Mouse (Mus musculus) midbrain, postnatal 0 days (tissue): ENCODE data around the gene Mybbp1a. TPM values are rescaled to one million over a fixed set of nuclear protein-coding genes. Genes with fewer than 3 reads are reported as not detected.

Experiments
- ATAC-seq: fragments of 200-750 bp; cut with Nextera tagmentation; 2 replicates; pipeline ENCODE4 v1.8.0; 2017; ENCODE audit warnings: moderate number of reproducible peaks, mild to moderate bottlenecking, moderate TSS enrichment, moderate library complexity; ENCODE audit not compliant: low FRiP score
- DNase-seq: peaks from one replicate; pipeline ENCODE4 v3.0.0-alpha.2; 2015; ENCODE audit warnings: low spot score
- H3K27ac ChIP-seq: fragments of 300-500 bp; sonication (generic); 2 replicates; pipeline ENCODE4 v1.5.1; 2014; ENCODE audit warnings: low read depth, mild to moderate bottlenecking, low read length, mixed read lengths
- H3K27me3 ChIP-seq: fragments of 300-500 bp; sonication (generic); 2 replicates; pipeline ENCODE4 v1.6.1; 2014; ENCODE audit warnings: low read length, control low read depth, mixed read lengths; ENCODE audit not compliant: insufficient read depth
- H3K36me3 ChIP-seq: fragments of 300-500 bp; sonication (generic); 2 replicates; pipeline ENCODE4 v1.6.1; 2014; ENCODE audit warnings: low read length, control low read depth, mixed read lengths; ENCODE audit not compliant: insufficient read depth
- H3K4me1 ChIP-seq: fragments of 300-500 bp; sonication (generic); 2 replicates; pipeline ENCODE4 v1.6.1; 2014; ENCODE audit warnings: mild to moderate bottlenecking, control low read depth, antibody characterized with exemption, low read length, mixed read lengths; ENCODE audit not compliant: insufficient read depth
- H3K4me2 ChIP-seq: fragments of 300-500 bp; sonication (generic); 2 replicates; pipeline ENCODE4 v1.6.1; 2014; ENCODE audit warnings: low read depth, mild to moderate bottlenecking, low read length, mixed read lengths; ENCODE audit not compliant: poor library complexity, severe bottlenecking
- H3K4me3 ChIP-seq: fragments of 300-500 bp; sonication (generic); 2 replicates; pipeline ENCODE4 v1.5.1; 2014; ENCODE audit warnings: low read depth, mild to moderate bottlenecking, low read length, moderate library complexity
- H3K9ac ChIP-seq: fragments of 300-500 bp; sonication (generic); replicated peaks from 2 replicates; pipeline ENCODE4 v1.6.1; 2014; ENCODE audit warnings: mild to moderate bottlenecking, low read length, moderate library complexity, mixed read lengths; ENCODE audit not compliant: poor library complexity, severe bottlenecking
- H3K9me3 ChIP-seq: fragments of 300-500 bp; sonication (generic); 2 replicates; pipeline ENCODE4 v1.6.1; 2016; ENCODE audit warnings: low read length, control low read depth
- CTCF ChIP-seq: IDR thresholded peaks from 2 replicates; pipeline ENCODE4 v1.5.1; 2016; ENCODE audit warnings: antibody characterized with exemption, mild to moderate bottlenecking
- WGBS: fragments of 180-500 bp; shearing (Covaris S2); extraction: QIAGEN DNeasy Blood & Tissue Kit; methylation state at CpG from one replicate; pipeline ENCODE4 v1.1.7; 2014; 5-methylcytosine and 5-hydroxymethylcytosine counted together
- polyA plus RNA-seq: library from polyadenylated mRNA; unstranded; fragments of >200 nt; fragmentation: Nextera tagmentation; extraction: Ambion mirVana; gene quantifications from 2 replicates; pipeline ENCODE4 v1.2.1, GENCODE M21; 2015
- total RNA-seq: library from RNA; depleted of rRNA; stranded (reverse); fragments of >200 nt; gene quantifications from 2 replicates; pipeline ENCODE4 v1.2.3, GENCODE M21; 2014

Gene Mybbp1a
- total and polyA plus RNA-seq, 2 experiments from 2014 or later = 25.9 to 50.0 TPM

DNA sequence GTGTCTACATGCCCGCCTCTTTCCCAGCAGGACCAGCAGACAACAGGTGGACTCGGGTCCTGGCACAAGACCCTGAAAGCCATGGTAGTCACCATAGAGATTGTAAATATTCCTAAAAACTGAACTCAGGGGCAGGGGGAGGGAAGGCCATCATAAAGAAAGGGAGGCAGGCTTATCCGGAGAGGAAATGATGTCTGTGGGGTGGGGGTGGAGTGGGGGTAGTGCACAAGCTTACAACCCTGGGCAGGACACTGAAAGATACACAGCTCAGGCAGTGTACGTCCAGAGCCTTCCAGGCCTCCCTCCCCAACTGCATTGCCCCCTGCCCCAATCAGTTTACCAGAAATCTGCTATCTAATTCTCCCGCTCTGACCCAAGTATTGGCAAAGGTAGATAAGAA is 46.0 kb downstream of the Mybbp1a start:
- no peaks in the 10 kb centered on the region for H3K36me3 ChIP-seq
- no peak overlapping the region for H3K27ac ChIP-seq
- ATAC-seq = no peak
- H3K27me3 ChIP-seq = no peaks in the 10 kb centered on the region; the same call in 1 of the 2 replicates
- no peak overlapping the region for H3K9ac ChIP-seq
- 64% methylated on average over 5 of the region's 5 CpGs for WGBS
- no peak for DNase-seq
- no peak for TF ChIP-seq CTCF
- no peaks in the 10 kb centered on the region for H3K9me3 ChIP-seq
- peaks cover 17% of the 10 kb centered on the region; the same call in 1 of the 2 replicates for H3K4me1 ChIP-seq
- peak overlapping the region; percentile 78 for H3K4me2 ChIP-seq
- H3K4me3 ChIP-seq = no peak overlapping the region

DNA sequence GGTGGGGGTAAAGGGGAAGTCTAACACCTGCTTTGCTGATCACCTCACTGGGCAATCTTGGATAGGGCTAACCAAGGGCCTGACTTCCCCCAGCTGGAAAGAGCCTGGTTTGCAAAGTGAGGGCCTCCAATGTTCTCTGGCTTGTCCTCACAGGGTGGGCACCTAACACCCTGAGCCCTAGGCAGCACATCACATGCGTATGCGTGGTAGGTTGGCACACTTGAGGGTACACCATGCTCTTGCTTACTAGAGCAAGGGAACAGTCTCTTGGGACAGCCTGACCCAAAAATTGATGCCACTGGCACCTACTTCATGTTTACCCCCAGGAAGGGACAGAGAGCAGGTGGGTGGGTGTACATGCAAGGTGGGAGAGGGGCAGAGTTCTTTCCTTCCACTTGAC is 46.6 kb downstream of the Mybbp1a start:
- H3K4me3 ChIP-seq = peak overlapping the region; percentile 81
- H3K36me3 ChIP-seq = no peaks in the 10 kb centered on the region
- 0 out of 2 replicates have a peak overlapping the region, but pooled peaks have one; percentile 90 for H3K9ac ChIP-seq
- peak overlapping the region; percentile 78 for H3K4me2 ChIP-seq
- ATAC-seq (no peak), DNase-seq (no peak)
- TF ChIP-seq CTCF = no peak
- no peak overlapping the region for H3K27ac ChIP-seq
- 86% methylated on average over 2 of the region's 2 CpGs for WGBS
- H3K4me1 ChIP-seq = peaks cover 17% of the 10 kb centered on the region; the same call in 1 of the 2 replicates
- H3K9me3 ChIP-seq = no peaks in the 10 kb centered on the region
- H3K27me3 ChIP-seq = no peaks in the 10 kb centered on the region; the same call in 1 of the 2 replicates

DNA sequence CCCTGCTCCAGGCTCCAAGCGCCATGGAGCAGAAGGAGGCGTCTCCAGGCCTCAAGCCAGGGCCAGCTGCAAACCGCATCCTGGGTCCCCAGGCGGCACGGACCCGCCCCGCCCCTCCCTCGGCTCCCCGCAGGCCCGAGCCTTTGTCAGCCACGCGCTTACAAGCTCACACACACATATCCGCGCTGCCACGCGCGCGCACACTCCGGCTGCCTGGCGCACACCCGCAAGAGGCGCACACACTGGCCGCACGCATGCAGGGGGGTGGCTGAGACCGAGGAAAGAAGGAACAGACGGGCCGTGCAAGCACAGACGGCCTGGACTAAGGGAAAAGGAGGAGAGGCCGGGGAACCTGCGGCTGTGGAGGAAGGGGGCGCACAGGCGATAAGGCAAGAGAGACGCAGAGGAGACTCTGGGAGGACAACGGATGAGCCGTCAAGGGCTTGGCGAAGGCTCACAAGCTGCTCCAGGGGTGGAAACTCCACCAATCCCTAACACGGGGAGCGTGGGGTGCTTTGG is 47.7 kb downstream of the Mybbp1a start:
- under 1% methylated on average over 38 of the region's 38 CpGs for WGBS
- no peaks in the 10 kb centered on the region for H3K9me3 ChIP-seq
- H3K27me3 ChIP-seq = no peaks in the 10 kb centered on the region; the same call in 1 of the 2 replicates
- no peaks in the 10 kb centered on the region for H3K36me3 ChIP-seq
- H3K4me3 ChIP-seq = peak overlapping the region; percentile 81
- peak; percentile 78 for ATAC-seq
- peak overlapping the region; percentile 80 for H3K27ac ChIP-seq
- peak overlapping the region; percentile 90 for H3K9ac ChIP-seq
- H3K4me1 ChIP-seq = peaks cover 17% of the 10 kb centered on the region; the same call in 1 of the 2 replicates
- DNase-seq = peak; percentile 78
- H3K4me2 ChIP-seq = peak overlapping the region; percentile 78
- TF ChIP-seq CTCF = peak; percentile 33

DNA sequence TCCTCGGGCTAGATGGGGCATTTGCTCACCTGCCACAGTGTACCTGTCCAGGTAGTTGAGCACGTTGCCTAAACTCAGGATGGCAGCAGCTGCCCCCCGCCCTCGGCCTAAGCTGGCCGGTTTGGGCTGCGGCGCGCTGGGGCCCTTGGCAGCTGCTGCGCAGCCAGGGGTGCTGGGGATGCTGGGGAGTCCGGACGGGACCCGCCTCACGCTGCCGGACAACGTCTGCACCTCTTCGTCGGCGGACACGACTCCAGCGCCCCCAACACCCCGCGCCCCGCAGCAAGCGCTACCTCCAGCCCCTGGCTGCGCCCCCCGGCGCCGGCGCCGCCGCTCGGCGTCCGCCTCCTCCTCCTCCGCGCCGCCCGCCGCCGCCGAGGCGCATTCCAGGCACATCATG is 48.2 kb downstream of the Mybbp1a start:
- H3K9me3 ChIP-seq = no peaks in the 10 kb centered on the region
- H3K27me3 ChIP-seq = no peaks in the 10 kb centered on the region; the same call in 1 of the 2 replicates
- peak overlapping the region; percentile 90 for H3K9ac ChIP-seq
- no peaks in the 10 kb centered on the region for H3K36me3 ChIP-seq
- no peak for TF ChIP-seq CTCF
- 2% methylated on average over 9 of the region's 42 CpGs for WGBS
- peak overlapping the region; percentile 78 for H3K4me2 ChIP-seq
- H3K4me1 ChIP-seq = peaks cover 17% of the 10 kb centered on the region; the same call in 1 of the 2 replicates
- ATAC-seq = peak; percentile 24
- peak overlapping the region; percentile 80 for H3K27ac ChIP-seq
- no peak for DNase-seq
- peak overlapping the region; percentile 81 for H3K4me3 ChIP-seq

DNA sequence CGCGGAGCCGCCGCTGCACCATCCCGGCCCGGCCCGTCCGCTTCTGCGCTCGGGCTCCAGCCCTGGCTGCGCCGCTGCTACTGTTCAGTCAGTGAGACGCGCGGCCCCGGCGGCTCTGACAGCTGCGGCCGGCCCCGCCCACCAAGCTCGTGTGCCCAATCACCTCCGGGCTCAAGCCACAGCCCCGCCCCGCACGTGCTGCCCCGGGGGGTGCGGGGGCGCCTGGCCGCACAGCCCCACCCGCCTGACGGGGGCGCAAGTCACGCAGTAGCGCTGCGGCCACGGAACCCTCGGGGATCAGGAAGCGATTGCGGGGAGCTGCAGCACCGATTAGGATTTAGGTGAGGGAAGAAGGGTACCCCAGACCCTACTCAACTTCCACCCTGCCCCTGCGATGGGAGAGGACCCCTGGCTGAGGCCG is 48.7 kb downstream of the Mybbp1a start, which contains the start of gene Spns2:
Gene Spns2, minus strand, starts transcription at position 24 of the 421 bp plus-strand sequence.
- 1% methylated on average over 31 of the region's 42 CpGs for WGBS
- H3K9ac ChIP-seq = peak within 1 kb of the TSS; percentile 90
- peak; percentile 68 for TF ChIP-seq CTCF
- H3K4me3 ChIP-seq = peak within 1 kb of the TSS; percentile 81
- H3K27me3 ChIP-seq = no peaks in the 10 kb centered on the region; the same call in 1 of the 2 replicates
- ATAC-seq (peak; percentile 88), DNase-seq (peak; percentile 94)
- H3K9me3 ChIP-seq = no peaks in the 10 kb centered on the region
- peaks cover 14% of the 10 kb centered on the region; the same call in 1 of the 2 replicates for H3K4me1 ChIP-seq
- peak within 1 kb of the TSS; percentile 80 for H3K27ac ChIP-seq
- H3K4me2 ChIP-seq = peak within 1 kb of the TSS; percentile 78
- no peaks in the 10 kb centered on the region for H3K36me3 ChIP-seq

DNA sequence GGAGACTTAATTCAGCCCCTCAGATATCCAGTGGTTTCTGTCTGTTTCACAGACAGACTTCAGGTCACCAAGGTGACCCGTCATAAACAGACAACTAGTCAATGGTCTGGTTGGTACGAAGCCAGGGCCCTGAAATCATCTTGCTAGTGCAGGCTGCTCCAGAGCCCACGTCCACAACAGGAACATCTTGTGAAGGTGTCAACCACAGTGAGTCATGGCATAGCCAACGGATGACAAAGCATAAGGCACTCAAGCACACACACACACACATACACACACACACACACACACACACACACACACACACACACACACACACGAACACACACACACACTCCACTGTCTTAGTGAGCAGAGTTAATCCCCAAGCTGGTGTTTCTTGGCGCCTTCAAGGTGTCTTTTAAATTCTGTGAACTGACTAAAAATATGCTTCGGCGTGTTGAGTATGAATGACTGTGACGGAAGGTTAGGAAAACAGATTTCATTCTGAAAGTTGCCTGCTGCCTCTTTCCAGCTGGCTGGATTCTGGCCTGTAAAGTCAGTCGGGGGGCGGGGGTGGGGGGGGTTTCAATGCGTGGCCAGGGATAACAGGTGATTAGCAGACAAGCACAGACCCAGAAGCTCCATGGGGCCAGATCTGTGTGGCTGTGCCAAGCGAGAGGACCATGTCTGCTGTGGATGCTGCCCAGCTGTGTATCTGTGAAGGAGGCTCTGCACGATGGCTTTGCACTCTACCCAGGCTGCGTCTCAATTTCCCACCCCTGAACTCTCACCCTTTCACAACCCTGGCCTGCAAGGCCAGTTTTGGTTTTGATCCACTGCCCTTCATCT is 50.2 kb downstream of the Mybbp1a start:
- no peak for TF ChIP-seq CTCF
- 65% methylated on average over 15 of the region's 15 CpGs for WGBS
- H3K4me1 ChIP-seq = peaks cover 11% of the 10 kb centered on the region; the same call in 1 of the 2 replicates
- H3K9ac ChIP-seq = no peak overlapping the region
- H3K4me2 ChIP-seq = no peak overlapping the region
- H3K27ac ChIP-seq = no peak overlapping the region
- peak; percentile 40 for DNase-seq
- H3K9me3 ChIP-seq = no peaks in the 10 kb centered on the region
- H3K36me3 ChIP-seq = no peaks in the 10 kb centered on the region
- no peak overlapping the region for H3K4me3 ChIP-seq
- no peak for ATAC-seq
- no peaks in the 10 kb centered on the region; the same call in 1 of the 2 replicates for H3K27me3 ChIP-seq
